Mouse (Mus musculus) kidney, adult 2 months (tissue): ENCODE measurements around the gene Atrx. TPM values are rescaled to one million over a fixed set of nuclear protein-coding genes. Genes with fewer than 3 reads are reported as not detected.

ENCODE experiments used
- DNase-seq: peaks from one replicate; pipeline ENCODE4 v3.0.0; 2021
- H3K27ac ChIP-seq: fragments of 200-500 bp; 2 replicates; pipeline ENCODE4 v1.5.1; 2012; ENCODE audit warnings: low read depth, low read length, control low read depth, inconsistent platforms; ENCODE audit not compliant: insufficient read depth
- H3K27me3 ChIP-seq: fragments of 200-500 bp; replicated peaks from 2 replicates; pipeline ENCODE4 v1.6.1; 2012; ENCODE audit warnings: mild to moderate bottlenecking, moderate library complexity, low read length, inconsistent platforms; ENCODE audit not compliant: control insufficient read depth, insufficient read depth
- H3K36me3 ChIP-seq: fragments of 200-500 bp; 2 replicates; pipeline ENCODE4 v1.6.1; 2012; ENCODE audit warnings: mild to moderate bottlenecking, moderate library complexity, low read length, inconsistent platforms; ENCODE audit not compliant: control insufficient read depth, insufficient read depth
- H3K4me1 ChIP-seq: fragments of 200-500 bp; 2 replicates; pipeline ENCODE4 v1.6.1; 2011; ENCODE audit warnings: low read length; ENCODE audit not compliant: control insufficient read depth, insufficient read depth
- H3K4me3 ChIP-seq: fragments of 200-500 bp; 2 replicates; pipeline ENCODE4 v1.5.1; 2011; ENCODE audit warnings: mild to moderate bottlenecking, low read depth, low read length, control low read depth; ENCODE audit not compliant: insufficient read depth
- CTCF ChIP-seq: fragments of 200-500 bp; conservative IDR thresholded peaks from 2 replicates; pipeline ENCODE4 v1.5.1; 2011; ENCODE audit warnings: low read depth, mild to moderate bottlenecking, control low read depth, low read length, moderate library complexity, mixed read lengths; ENCODE audit not compliant: insufficient read depth, insufficient read length
- POLR2A ChIP-seq: fragments of 200-500 bp; IDR thresholded peaks from one replicate; pipeline ENCODE4 v1.6.1; 2011; ENCODE audit warnings: low read depth, low read length, control low read depth
- WGBS: fragments of 180-500 bp; shearing (Covaris S2); methylation state at CpG from one replicate; pipeline ENCODE4 v1.1.7; 2018; 5-methylcytosine and 5-hydroxymethylcytosine counted together
- polyA plus RNA-seq: library from polyadenylated mRNA; depleted of rRNA; stranded (reverse); fragments of >200 nt; gene quantifications from 2 replicates; pipeline ENCODE4 v1.2.3, GENCODE M21; 2012; rRNA removed

Gene Atrx
- polyA plus RNA-seq, 1 experiment: 15.1 TPM

DNA sequence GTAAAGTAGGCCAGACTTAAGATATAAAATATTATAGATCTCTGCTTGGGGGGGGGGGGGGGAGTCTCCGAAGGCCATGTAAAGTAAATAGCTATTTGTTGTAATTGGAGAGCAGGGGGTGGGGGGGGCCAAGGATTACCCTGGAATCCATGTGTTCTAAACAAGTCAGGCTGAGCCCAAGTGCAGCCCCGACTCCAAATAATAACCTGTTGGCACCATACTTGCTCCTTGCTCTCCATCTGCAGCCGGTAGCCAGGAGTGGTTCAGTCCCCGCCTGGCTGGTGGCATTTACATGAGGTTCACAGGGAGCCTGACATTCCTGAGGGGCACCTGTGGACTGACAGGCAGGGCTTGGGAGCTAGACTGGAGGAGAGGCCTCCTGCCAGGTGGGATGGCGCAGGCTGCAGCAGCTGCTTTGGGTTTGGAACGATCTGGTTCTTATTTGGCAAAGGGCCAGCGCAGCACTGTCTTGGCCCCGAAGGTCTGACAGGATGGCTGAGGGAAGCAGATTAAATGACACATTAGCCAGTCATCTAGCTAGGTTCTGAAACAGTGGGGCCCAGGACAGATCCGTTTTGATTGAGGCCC lies 161.9 kb downstream of the Atrx start:
- 26% methylated on average over 9 of the region's 9 CpGs for WGBS
- H3K27me3 ChIP-seq: peaks cover 3% of the 10 kb centered on the region; the same call in 1 of the 2 replicates
- no peak for DNase-seq

GRCm38 (mm10) chrX:105766013-105766412 lies 163.2 kb downstream of the Atrx start:
- no peaks in the 10 kb centered on the region for H3K36me3 ChIP-seq
- 65% methylated on average over 6 of the region's 6 CpGs for WGBS
- H3K4me1 ChIP-seq: 0 out of 2 replicates have a peak, but pooled peaks cover 4% of the 10 kb centered on the region
- no peak overlapping the region for H3K4me3 ChIP-seq
- DNase-seq: no peak
- TF ChIP-seq POLR2A: no peak
- no peak for TF ChIP-seq CTCF
- H3K27me3 ChIP-seq: peaks cover 3% of the 10 kb centered on the region; the same call in 1 of the 2 replicates
- H3K27ac ChIP-seq: no peak overlapping the region

More for the DNA sequence above, 161.9 kb downstream of the Atrx start:
- Histone ChIP-seq H3K36me3 (no peaks in the 10 kb centered on the region), H3K4me1 (0 out of 2 replicates have a peak, but pooled peaks cover 4% of the 10 kb centered on the region), H3K4me3 (no peak overlapping the region), H3K27ac (no peak overlapping the region)
- TF ChIP-seq POLR2A (no peak), CTCF (no peak)

GRCm38 (mm10) chrX:105765005-105765706 lies 164.0 kb downstream of the Atrx start:
- Histone ChIP-seq H3K27ac (no peak overlapping the region), H3K4me1 (0 out of 2 replicates have a peak, but pooled peaks cover 4% of the 10 kb centered on the region), H3K36me3 (no peaks in the 10 kb centered on the region), H3K4me3 (peak overlapping the region; percentile 39; the same call in 1 of the 2 replicates), H3K27me3 (peaks cover 3% of the 10 kb centered on the region; the same call in 1 of the 2 replicates)
- no peak for DNase-seq
- WGBS: 8% methylated on average over 36 of the region's 36 CpGs
- TF ChIP-seq POLR2A: no peak
- no peak for TF ChIP-seq CTCF

- H3K36me3 ChIP-seq: no peaks in the 10 kb centered on the region
- peak within 1 kb of the TSS; percentile 39; the same call in 1 of the 2 replicates for H3K4me3 ChIP-seq
- TF ChIP-seq POLR2A (no peak), CTCF (no peak)
- H3K27me3 ChIP-seq: peaks cover 3% of the 10 kb centered on the region; the same call in 1 of the 2 replicates
- no peak within 1 kb of the TSS for H3K27ac ChIP-seq
- H3K4me1 ChIP-seq: 0 out of 2 replicates have a peak, but pooled peaks cover 4% of the 10 kb centered on the region
- under 1% methylated on average over 67 of the region's 86 CpGs for WGBS
- no peak for DNase-seq
Observed at GRCm38 (mm10) chrX:105764162-105765004, 164.8 kb downstream of the Atrx start, which contains the start of gene Fgf16. Gene Fgf16, plus strand, starts transcription at chrX:105764279.

- DNase-seq: no peak
- Histone ChIP-seq H3K27ac (no peak overlapping the region), H3K27me3 (peaks cover 3% of the 10 kb centered on the region; the same call in 1 of the 2 replicates), H3K4me3 (peak overlapping the region; percentile 35; the same call in 1 of the 2 replicates), H3K4me1 (0 out of 2 replicates have a peak, but pooled peaks cover 4% of the 10 kb centered on the region), H3K36me3 (no peaks in the 10 kb centered on the region)
- WGBS: under 1% methylated on average over 20 of the region's 20 CpGs
- no peak for TF ChIP-seq POLR2A
- no peak for TF ChIP-seq CTCF
Observed at GRCm38 (mm10) chrX:105763612-105764011, 165.6 kb downstream of the Atrx start.

GRCm38 (mm10) chrX:105762847-105763527 lies 166.2 kb downstream of the Atrx start:
- H3K27me3 ChIP-seq: peaks cover 3% of the 10 kb centered on the region; the same call in 1 of the 2 replicates
- 9% methylated on average over 22 of the region's 23 CpGs for WGBS
- peak overlapping the region; percentile 35; the same call in 1 of the 2 replicates for H3K4me3 ChIP-seq
- DNase-seq: no peak
- H3K4me1 ChIP-seq: 0 out of 2 replicates have a peak, but pooled peaks cover 4% of the 10 kb centered on the region
- no peak overlapping the region for H3K27ac ChIP-seq
- TF ChIP-seq CTCF (no peak), POLR2A (no peak)
- H3K36me3 ChIP-seq: no peaks in the 10 kb centered on the region

Other genes starting within 250 kb of the Atrx start
- 0.15 and 0.19 TPM in 2 replicates for gene Fgf16, start 165.1 kb downstream of the Atrx start, polyA plus RNA-seq
- 11.8 and 16.4 TPM in 2 replicates for gene Magt1, start 82.5 kb upstream of the Atrx start, polyA plus RNA-seq
- 532 and 542 TPM in 2 replicates for gene Cox7b, start 86.3 kb upstream of the Atrx start, polyA plus RNA-seq
- 4.4 and 5.0 TPM in 2 replicates for gene Atp7a, start 97.9 kb upstream of the Atrx start, polyA plus RNA-seq
- 0.31 and 0.48 TPM in 2 replicates for gene Tlr13, start 213.8 kb upstream of the Atrx start, polyA plus RNA-seq